In the genomic region with DNA sequence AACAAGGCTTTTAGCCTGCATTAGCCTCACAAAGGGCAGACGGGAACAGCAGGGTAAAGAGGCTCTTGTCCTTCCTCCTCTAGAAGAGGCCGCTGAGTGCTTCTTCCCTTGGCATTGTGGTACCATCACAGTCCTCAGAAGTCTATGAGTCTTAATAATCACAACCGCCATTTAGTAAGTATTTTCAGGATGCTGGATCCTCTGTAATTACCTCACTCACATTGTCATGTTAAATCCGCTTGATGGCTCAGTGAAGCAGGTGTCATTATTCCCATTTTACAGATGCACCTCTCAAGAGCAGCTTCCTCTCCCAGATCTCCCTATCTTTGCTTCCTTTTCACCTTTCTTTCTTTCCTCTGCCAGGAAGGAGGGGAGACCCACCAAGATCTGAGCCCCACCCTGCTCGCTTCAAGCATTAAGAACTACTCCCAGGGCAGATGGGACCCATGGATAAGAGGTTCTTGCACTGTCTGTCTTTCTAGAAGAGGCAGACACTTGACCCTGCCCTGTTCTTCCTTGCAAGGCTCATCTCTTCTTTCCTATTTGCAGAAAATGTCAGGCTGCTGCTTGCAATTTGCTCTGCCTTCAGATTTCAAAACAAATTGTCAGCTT, we compare ENCODE assay signal across 21 mouse cellular contexts. TPM values are rescaled to one million over a fixed set of nuclear protein-coding genes. Genes with fewer than 3 reads are reported as not detected.
DNase-seq lines count a peak whose midpoint lies in the region; ATAC-seq and TF ChIP-seq lines count a peak whose summit lies in the region.
"Had no signal": no experiment of that assay in that cellular context is flagged by ENCODE, and none has a peak within 500 bp of the region (broad histone marks: within the 10 kb centered on the region; RNA-seq: fewer than 3 reads in every experiment).

No protein-coding gene starts in this region.

- no peak for TF ChIP-seq EP300 in liver, postnatal 0 days (IDR thresholded peaks at IDR 0.05; ENCODE audit: low read depth)
- TF ChIP-seq EP300 in liver, embryonic 14.5 days (IDR thresholded peaks at IDR 0.05; ENCODE audit: low read depth), result no peak

- no peaks in the 10 kb centered on the region for H3K27me3 ChIP-seq in liver, embryonic 11.5 days (replicated peaks; ENCODE audit: control insufficient read depth, insufficient read depth, low read length)
- no peaks in the 10 kb centered on the region for H3K27me3 ChIP-seq in liver, postnatal 0 days (ENCODE audit: insufficient read depth, low read length)
- no peaks in the 10 kb centered on the region for H3K27me3 ChIP-seq in liver, embryonic 14.5 days (ENCODE audit: control insufficient read depth, insufficient read depth, low read length)
- H3K27me3 ChIP-seq: CH12.LX had no signal

- no peak for DNase-seq in liver, embryonic 11.5 days (ENCODE audit: low spot score)
- no peak for DNase-seq in liver, postnatal 0 days
- peak; percentile 70 for DNase-seq in ZHBTc4 (ENCODE audit: low read depth, low spot score)
- DNase-seq in liver, embryonic 14.5 days (ENCODE audit: low read depth in 3 of 3, low spot score in 3 of 3), result peak in 2 of 3 experiments; percentile 36 to 49
- DNase-seq in gastrocnemius, adult 18-20 months (ENCODE audit: low spot score), result no peak
- DNase-seq: adrenal gland, postnatal 10 days; cerebellum, adult 2 months; cerebellum, postnatal 10 days; gastrocnemius, postnatal 36 days; heart, adult 18-20 months; heart, postnatal 14 days had no signal

- no peak overlapping the region for H3K4me2 ChIP-seq in liver, embryonic 11.5 days
- no peak overlapping the region for H3K4me2 ChIP-seq in liver, postnatal 0 days (ENCODE audit: low read depth, low read length)
- no peak overlapping the region for H3K4me2 ChIP-seq in liver, embryonic 14.5 days (ENCODE audit: low read depth)
- H3K4me2 ChIP-seq: heart, embryonic 11.5 days; heart, embryonic 15.5 days; hindbrain, embryonic 13.5 days had no signal

- H3K9ac ChIP-seq in liver, embryonic 11.5 days (ENCODE audit: low read depth, low read length), result no peak overlapping the region
- H3K9ac ChIP-seq in liver, postnatal 0 days (replicated peaks), result no peak overlapping the region
- no peak overlapping the region for H3K9ac ChIP-seq in liver, embryonic 14.5 days (replicated peaks)
- H3K9ac ChIP-seq: heart, embryonic 15.5 days; hindbrain, embryonic 13.5 days had no signal

- 73% methylated on average over 5 of the region's 5 CpGs for WGBS in liver, embryonic 11.5 days
- 73% methylated on average over 5 of the region's 5 CpGs for WGBS in liver, postnatal 0 days (ENCODE audit: insufficient replicate concordance)
- WGBS in liver, embryonic 14.5 days (ENCODE audit: insufficient replicate concordance), result 48% methylated on average over 5 of the region's 5 CpGs

- H3K4me3 ChIP-seq in liver, embryonic 11.5 days (ENCODE audit: low read depth, low read length), result no peak overlapping the region
- H3K4me3 ChIP-seq in liver, postnatal 0 days (ENCODE audit: low read depth, low read length), result no peak overlapping the region
- no peak overlapping the region for H3K4me3 ChIP-seq in liver, embryonic 14.5 days (ENCODE audit: insufficient read depth in 1 of 2, low read depth in 2 of 2, low read length in 2 of 2)
- H3K4me3 ChIP-seq: embryonic facial prominence, embryonic 10.5 days; erythroblast, embryonic 14.5 days; forebrain, embryonic 10.5 days; heart, embryonic 15.5 days; hindbrain, embryonic 13.5 days had no signal

- peak; percentile 64; the same call in 1 of the 2 replicates for ATAC-seq in liver, embryonic 11.5 days (replicated peaks; ENCODE audit: low FRiP score)
- ATAC-seq in liver, postnatal 0 days, result no peak
- no peak for ATAC-seq in liver, embryonic 14.5 days (ENCODE audit: insufficient read depth)
- no peak for ATAC-seq in erythroblast, adult 5-6 weeks (replicated peaks; ENCODE audit: low FRiP score, poor library complexity, severe bottlenecking)
- ATAC-seq: forebrain, embryonic 14.5 days; hindbrain, postnatal 0 days had no signal

- H3K36me3 ChIP-seq in liver, embryonic 11.5 days (ENCODE audit: control insufficient read depth, insufficient read depth, low read length), result no peaks in the 10 kb centered on the region
- H3K36me3 ChIP-seq in liver, postnatal 0 days (replicated peaks; ENCODE audit: insufficient read depth, low read length), result no peaks in the 10 kb centered on the region
- H3K36me3 ChIP-seq in liver, embryonic 14.5 days (replicated peaks; ENCODE audit: control insufficient read depth, insufficient read depth, low read depth), result no peaks in the 10 kb centered on the region
- H3K36me3 ChIP-seq: embryonic facial prominence, embryonic 10.5 days; forebrain, embryonic 10.5 days; heart, embryonic 15.5 days; hindbrain, embryonic 13.5 days had no signal

- no peaks in the 10 kb centered on the region for H3K9me3 ChIP-seq in liver, embryonic 11.5 days (ENCODE audit: control insufficient read depth, low read length)
- no peaks in the 10 kb centered on the region for H3K9me3 ChIP-seq in liver, postnatal 0 days (ENCODE audit: low read length)
- H3K9me3 ChIP-seq in liver, embryonic 14.5 days (ENCODE audit: control insufficient read depth, low read length), result no peaks in the 10 kb centered on the region
- H3K9me3 ChIP-seq: embryonic facial prominence, embryonic 10.5 days; forebrain, embryonic 10.5 days; heart, embryonic 15.5 days; hindbrain, embryonic 13.5 days had no signal

- no peak overlapping the region for H3K27ac ChIP-seq in liver, embryonic 11.5 days (ENCODE audit: low read depth, low read length)
- H3K27ac ChIP-seq in liver, postnatal 0 days (ENCODE audit: low read depth), result no peak overlapping the region
- no peak overlapping the region for H3K27ac ChIP-seq in liver, embryonic 14.5 days
- H3K27ac ChIP-seq: embryonic facial prominence, embryonic 10.5 days; forebrain, embryonic 10.5 days; heart, embryonic 15.5 days; hindbrain, embryonic 13.5 days; hindbrain, postnatal 0 days had no signal

- TF ChIP-seq CTCF in liver, postnatal 0 days (IDR thresholded peaks at IDR 0.05; ENCODE audit: low read depth), result no peak
- no peak for TF ChIP-seq CTCF in liver, embryonic 14.5 days (IDR thresholded peaks at IDR 0.05; ENCODE audit: low read depth)

- no peaks in the 10 kb centered on the region for H3K4me1 ChIP-seq in liver, embryonic 11.5 days (replicated peaks; ENCODE audit: control insufficient read depth, insufficient read depth, low read length)
- H3K4me1 ChIP-seq in liver, postnatal 0 days (ENCODE audit: insufficient read depth), result no peaks in the 10 kb centered on the region
- H3K4me1 ChIP-seq in liver, embryonic 14.5 days (replicated peaks; ENCODE audit: control insufficient read depth in 2 of 2, insufficient read depth in 2 of 2, low read length in 1 of 2), result peaks cover 0 to 4% of the 10 kb centered on the region in 2 experiments; a peak in 2 of 4 replicates
- H3K4me1 ChIP-seq: embryonic facial prominence, embryonic 10.5 days; forebrain, embryonic 10.5 days; heart, embryonic 15.5 days; hindbrain, embryonic 13.5 days had no signal

RNA-seq across cellular contexts. Expression of a gene that starts 8.1 kb away (rescaled TPM):
- 19.7 and 22.4 TPM in 2 replicates for polyA plus RNA-seq in liver, embryonic 11.5 days (2014; fragmentation: Nextera tagmentation; extraction: Ambion mirVana)
- 7.9 and 8.1 TPM in 2 replicates for polyA plus RNA-seq in liver, postnatal 0 days (2015; fragmentation: Nextera tagmentation; extraction: Ambion mirVana)
- polyA plus RNA-seq in liver, embryonic 14.5 days (2012; rRNA removed), result 6.3 and 7.0 TPM in 2 replicates
- polyA plus RNA-seq in liver, embryonic 14.5 days (2014; fragmentation: Nextera tagmentation; extraction: Ambion mirVana), result 6.9 and 7.6 TPM in 2 replicates
- 10 to 100 TPM; 21.9 to 22.3 TPM for total RNA-seq in gastrocnemius, adult 18-20 months (2021)
- total RNA-seq in erythroblast, adult 5-6 weeks (2015; ENCODE audit: low replicate concordance), result 7.3 and 8.6 TPM in 2 replicates
- 3.9 and 6.8 TPM in 2 replicates for total RNA-seq in erythroblast, adult 5-6 weeks (2017; ENCODE audit: low replicate concordance)

RNA-seq across cellular contexts. Expression of a gene that starts 40.5 kb away (rescaled TPM):
- polyA plus RNA-seq in liver, embryonic 11.5 days (2014; fragmentation: Nextera tagmentation; extraction: Ambion mirVana), result 50.8 and 55.3 TPM in 2 replicates
- 15.1 and 15.9 TPM in 2 replicates for polyA plus RNA-seq in liver, postnatal 0 days (2015; fragmentation: Nextera tagmentation; extraction: Ambion mirVana)
- polyA plus RNA-seq in liver, embryonic 14.5 days (2012; rRNA removed), result 10.6 and 14.0 TPM in 2 replicates
- polyA plus RNA-seq in liver, embryonic 14.5 days (2014; fragmentation: Nextera tagmentation; extraction: Ambion mirVana), result 12.6 and 15.0 TPM in 2 replicates
- 10 to 100 TPM; 51.1 to 52.9 TPM for total RNA-seq in gastrocnemius, adult 18-20 months (2021)
- 0.96 and 4.6 TPM in 2 replicates for total RNA-seq in erythroblast, adult 5-6 weeks (2015; ENCODE audit: low replicate concordance)
- total RNA-seq in erythroblast, adult 5-6 weeks (2017; ENCODE audit: low replicate concordance), result 10.0 and 17.6 TPM in 2 replicates

RNA-seq across cellular contexts. Expression of a gene that starts 58.1 kb away (rescaled TPM):
- polyA plus RNA-seq in liver, embryonic 11.5 days (2014; fragmentation: Nextera tagmentation; extraction: Ambion mirVana), result 3.7 and 5.8 TPM in 2 replicates
- 108 and 111 TPM in 2 replicates for polyA plus RNA-seq in liver, postnatal 0 days (2015; fragmentation: Nextera tagmentation; extraction: Ambion mirVana)
- 47.0 and 47.2 TPM in 2 replicates for polyA plus RNA-seq in liver, embryonic 14.5 days (2012; rRNA removed)
- polyA plus RNA-seq in liver, embryonic 14.5 days (2014; fragmentation: Nextera tagmentation; extraction: Ambion mirVana), result 52.7 and 72.1 TPM in 2 replicates
- total RNA-seq in gastrocnemius, adult 18-20 months (2021), result 1 to 10 TPM; 1.3 to 1.9 TPM
- 792 and 830 TPM in 2 replicates for total RNA-seq in erythroblast, adult 5-6 weeks (2015; ENCODE audit: low replicate concordance)
- 550 and 581 TPM in 2 replicates for total RNA-seq in erythroblast, adult 5-6 weeks (2017; ENCODE audit: low replicate concordance)

Comparison
In these comparisons a context has a peak if more than half of its experiments do, and no peak if none do; other contexts are left out.
1. DNase-seq: peak in ZHBTc4 (single experiment) and liver, embryonic 14.5 days (2 of 3); none in liver, embryonic 11.5 days (single experiment), liver, postnatal 0 days (single experiment) and gastrocnemius, adult 18-20 months (single experiment).